In the genomic region with DNA sequence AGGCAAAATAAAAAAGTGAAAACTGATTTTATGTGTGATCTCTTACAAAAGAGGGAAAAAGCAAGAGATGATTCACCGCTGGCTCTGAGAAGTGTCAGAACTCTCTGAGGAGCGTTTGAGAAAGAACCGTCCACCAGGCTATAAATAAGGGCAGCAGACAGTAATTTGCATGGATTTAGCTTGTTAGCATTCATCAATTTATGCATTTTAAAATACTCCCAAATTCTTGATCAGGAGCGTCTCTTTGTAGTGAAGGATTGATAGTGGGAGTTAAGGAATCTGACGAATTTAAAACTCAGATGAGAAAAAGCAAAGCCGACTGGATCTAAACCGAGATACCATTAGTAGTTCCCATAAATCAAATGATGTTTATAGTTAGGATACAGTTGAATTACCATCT, we compare ENCODE assay signal across 11 mouse cellular contexts.
"Had no signal": no experiment of that assay in that cellular context is flagged by ENCODE, and none has a peak within 500 bp of the region (broad histone marks: within the 10 kb centered on the region; RNA-seq: fewer than 3 reads in every experiment).

No protein-coding gene starts in this region.

- H3K9me3 ChIP-seq: limb, embryonic 15.5 days; liver, embryonic 12.5 days; midbrain, embryonic 15.5 days; neural tube, embryonic 12.5 days had no signal

- H3K4me2 ChIP-seq: limb, embryonic 15.5 days; liver, embryonic 12.5 days; midbrain, embryonic 11.5 days; midbrain, embryonic 15.5 days; neural tube, embryonic 12.5 days had no signal

- H3K27me3 ChIP-seq: limb, embryonic 15.5 days; liver, embryonic 12.5 days; midbrain, embryonic 15.5 days; neural tube, embryonic 12.5 days had no signal

- ATAC-seq: liver, embryonic 12.5 days; midbrain, embryonic 15.5 days had no signal

- H3K4me1 ChIP-seq: limb, embryonic 15.5 days; liver, embryonic 12.5 days; midbrain, embryonic 15.5 days; neural tube, embryonic 12.5 days had no signal

- H3K36me3 ChIP-seq: limb, embryonic 15.5 days; liver, embryonic 12.5 days; midbrain, embryonic 15.5 days; neural tube, embryonic 12.5 days had no signal

- H3K4me3 ChIP-seq: limb, embryonic 15.5 days; liver, embryonic 12.5 days; midbrain, embryonic 15.5 days; neural tube, embryonic 12.5 days had no signal

- DNase-seq: kidney, adult 11 months; kidney, postnatal 25 days; layer of hippocampus, adult 9-11 months; layer of hippocampus, postnatal 36 days; thymus, postnatal 4 days had no signal

- H3K27ac ChIP-seq: limb, embryonic 15.5 days; liver, embryonic 12.5 days; midbrain, embryonic 15.5 days; neural tube, embryonic 12.5 days; stomach, postnatal 0 days had no signal

- H3K9ac ChIP-seq: limb, embryonic 15.5 days; liver, embryonic 12.5 days; midbrain, embryonic 15.5 days; neural tube, embryonic 12.5 days had no signal
